8 mouse cellular contexts compared by ENCODE assay signal in the genomic region with DNA sequence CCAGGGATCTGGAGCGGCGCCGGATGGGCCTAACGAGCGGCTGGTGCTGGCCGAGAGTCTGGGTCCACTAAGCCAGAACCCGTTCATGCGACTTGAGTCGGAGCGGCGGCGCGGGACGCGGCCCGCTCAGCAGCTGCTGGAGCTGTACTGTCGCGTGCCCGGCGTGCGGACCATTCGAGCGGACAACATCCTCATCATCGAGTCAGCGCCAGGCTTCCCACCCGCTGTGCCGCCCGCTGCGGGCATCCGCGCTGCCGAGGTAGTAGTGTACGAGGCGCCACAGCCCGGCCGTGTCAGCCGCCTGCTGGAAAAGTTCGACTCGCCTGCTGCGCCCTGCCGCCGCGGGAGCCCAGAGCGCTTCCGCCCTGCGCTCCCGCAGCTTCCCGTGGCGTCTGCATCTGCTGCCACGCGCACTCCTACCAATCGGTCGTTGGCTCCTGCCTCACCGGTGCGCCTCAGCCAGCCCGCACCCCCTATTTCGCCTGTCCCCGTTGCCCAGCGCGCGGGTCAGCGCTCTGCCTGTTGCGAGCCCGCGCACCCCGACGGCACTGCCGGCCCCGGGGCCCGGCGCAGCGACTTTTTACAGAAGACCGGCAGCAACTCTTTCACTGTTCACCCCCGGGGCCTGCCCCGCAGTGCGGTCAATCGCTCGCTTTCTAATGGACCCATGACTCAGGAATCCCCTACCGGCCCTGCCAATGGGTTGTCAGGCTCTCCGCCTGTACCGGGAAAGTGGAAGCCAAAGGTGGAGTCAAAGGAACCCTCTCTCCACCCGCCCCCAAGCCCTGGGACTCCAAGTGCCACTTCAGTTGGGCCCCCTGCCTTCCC. TPM values are rescaled to one million over a fixed set of nuclear protein-coding genes. Genes with fewer than 3 reads are reported as not detected.
DNase-seq lines count a peak whose midpoint lies in the region; ATAC-seq lines count a peak whose summit lies in the region.

No protein-coding gene starts in this region.

- peak overlapping the region; percentile 86 for H3K4me3 ChIP-seq in heart, embryonic 13.5 days
- H3K4me3 ChIP-seq in limb, embryonic 11.5 days (ENCODE audit: low read depth, low read length) = peak overlapping the region; percentile 74
- H3K4me3 ChIP-seq in midbrain, embryonic 15.5 days = peak overlapping the region; percentile 81

- 0 out of 2 replicates have a peak, but pooled peaks cover 1% of the 10 kb centered on the region for H3K36me3 ChIP-seq in heart, embryonic 13.5 days
- no peaks in the 10 kb centered on the region for H3K36me3 ChIP-seq in limb, embryonic 11.5 days (ENCODE audit: control insufficient read depth, insufficient read depth, low read length)
- no peaks in the 10 kb centered on the region for H3K36me3 ChIP-seq in midbrain, embryonic 15.5 days (replicated peaks)

- under 1% methylated on average over 82 of the region's 82 CpGs for WGBS in heart, embryonic 13.5 days
- under 1% methylated on average over 77 of the region's 82 CpGs for WGBS in limb, embryonic 11.5 days
- WGBS in midbrain, embryonic 15.5 days = under 1% methylated on average over 81 of the region's 82 CpGs

- peak; percentile 36 for DNase-seq in urinary bladder, adult 2 months (ENCODE audit: low spot score)
- DNase-seq in urinary bladder, postnatal 36 days (ENCODE audit: low spot score in 2 of 2) = no peak
- peak; percentile 71 to 82 for DNase-seq in cerebellum, adult 18-20 months
- peak; percentile 63 for DNase-seq in limb, embryonic 11.5 days (ENCODE audit: low spot score)
- peak; percentile 74 for DNase-seq in thymus, postnatal 14 days
- DNase-seq in adipocyte (ENCODE audit: low spot score) = no peak

- peak overlapping the region; percentile 100 for H3K4me2 ChIP-seq in heart, embryonic 13.5 days
- peak overlapping the region; percentile 99 for H3K4me2 ChIP-seq in limb, embryonic 11.5 days (ENCODE audit: low read depth, severe bottlenecking)
- peak overlapping the region; percentile 99 for H3K4me2 ChIP-seq in midbrain, embryonic 15.5 days

- peak; percentile 1; the same call in 1 of the 2 replicates for ATAC-seq in heart, embryonic 13.5 days (ENCODE audit: extremely low read depth, insufficient number of reproducible peaks, low FRiP score, low TSS enrichment)
- peak; percentile 29; the same call in 1 of the 2 replicates for ATAC-seq in limb, embryonic 11.5 days (ENCODE audit: insufficient number of reproducible peaks, low FRiP score, low TSS enrichment, low read depth)
- ATAC-seq in midbrain, embryonic 15.5 days (replicated peaks) = peak; percentile 13

- no peaks in the 10 kb centered on the region for H3K9me3 ChIP-seq in heart, embryonic 13.5 days
- no peaks in the 10 kb centered on the region for H3K9me3 ChIP-seq in limb, embryonic 11.5 days (ENCODE audit: control insufficient read depth, low read length)
- H3K9me3 ChIP-seq in midbrain, embryonic 15.5 days = no peaks in the 10 kb centered on the region

- peaks cover 19% of the 10 kb centered on the region for H3K27me3 ChIP-seq in heart, embryonic 13.5 days (replicated peaks)
- H3K27me3 ChIP-seq in limb, embryonic 11.5 days (ENCODE audit: control insufficient read depth, insufficient read depth, low read length) = peaks cover 19% of the 10 kb centered on the region
- H3K27me3 ChIP-seq in midbrain, embryonic 15.5 days (replicated peaks) = peaks cover 8% of the 10 kb centered on the region; the same call in 1 of the 2 replicates

- peaks cover 52% of the 10 kb centered on the region for H3K4me1 ChIP-seq in heart, embryonic 13.5 days
- peaks cover 9% of the 10 kb centered on the region for H3K4me1 ChIP-seq in limb, embryonic 11.5 days (ENCODE audit: control insufficient read depth, insufficient read depth, low read length)
- peaks cover 56% of the 10 kb centered on the region for H3K4me1 ChIP-seq in midbrain, embryonic 15.5 days

- no peak overlapping the region for H3K27ac ChIP-seq in heart, embryonic 13.5 days (replicated peaks)
- no peak overlapping the region for H3K27ac ChIP-seq in limb, embryonic 11.5 days (replicated peaks; ENCODE audit: low read depth, low read length)
- peak overlapping the region; percentile 80 for H3K27ac ChIP-seq in midbrain, embryonic 15.5 days

- H3K9ac ChIP-seq in heart, embryonic 13.5 days = peak overlapping the region; percentile 86
- peak overlapping the region; percentile 58 for H3K9ac ChIP-seq in limb, embryonic 11.5 days (ENCODE audit: low read length)
- peak overlapping the region; percentile 71 for H3K9ac ChIP-seq in midbrain, embryonic 15.5 days

RNA-seq across cellular contexts. Expression of gene Tprn, which starts 0.6 kb away (rescaled TPM):
- polyA plus RNA-seq in urinary bladder, adult 2 months (2012; rRNA removed) = 8.0 and 13.6 TPM in 2 replicates
- polyA plus RNA-seq in heart, embryonic 13.5 days (2015; fragmentation: Nextera tagmentation; extraction: Ambion mirVana) = 3.5 and 4.3 TPM in 2 replicates
- polyA plus RNA-seq in limb, embryonic 11.5 days (2014; fragmentation: Nextera tagmentation; extraction: Ambion mirVana) = 5.6 and 5.7 TPM in 2 replicates
- polyA plus RNA-seq in midbrain, embryonic 15.5 days (2015; fragmentation: Nextera tagmentation; extraction: Ambion mirVana) = 16.7 and 16.9 TPM in 2 replicates

RNA-seq across cellular contexts. Expression of gene Tmem203, which starts 7.8 kb away (rescaled TPM):
- 30.7 and 34.2 TPM in 2 replicates for polyA plus RNA-seq in urinary bladder, adult 2 months (2012; rRNA removed)
- 15.5 and 15.9 TPM in 2 replicates for polyA plus RNA-seq in heart, embryonic 13.5 days (2015; fragmentation: Nextera tagmentation; extraction: Ambion mirVana)
- polyA plus RNA-seq in limb, embryonic 11.5 days (2014; fragmentation: Nextera tagmentation; extraction: Ambion mirVana) = 11.1 and 14.6 TPM in 2 replicates
- 13.8 and 15.4 TPM in 2 replicates for polyA plus RNA-seq in midbrain, embryonic 15.5 days (2015; fragmentation: Nextera tagmentation; extraction: Ambion mirVana)

RNA-seq across cellular contexts. Expression of gene Ssna1, which starts 9.2 kb away (rescaled TPM):
- polyA plus RNA-seq in urinary bladder, adult 2 months (2012; rRNA removed) = 58.8 and 84.8 TPM in 2 replicates
- 144 and 158 TPM in 2 replicates for polyA plus RNA-seq in heart, embryonic 13.5 days (2015; fragmentation: Nextera tagmentation; extraction: Ambion mirVana)
- polyA plus RNA-seq in limb, embryonic 11.5 days (2014; fragmentation: Nextera tagmentation; extraction: Ambion mirVana) = 237 and 242 TPM in 2 replicates
- polyA plus RNA-seq in midbrain, embryonic 15.5 days (2015; fragmentation: Nextera tagmentation; extraction: Ambion mirVana) = 186 and 197 TPM in 2 replicates

RNA-seq across cellular contexts. Expression of gene Anapc2, which starts 9.3 kb away (rescaled TPM):
- 84.5 and 88.3 TPM in 2 replicates for polyA plus RNA-seq in urinary bladder, adult 2 months (2012; rRNA removed)
- 77.3 and 82.5 TPM in 2 replicates for polyA plus RNA-seq in heart, embryonic 13.5 days (2015; fragmentation: Nextera tagmentation; extraction: Ambion mirVana)
- polyA plus RNA-seq in limb, embryonic 11.5 days (2014; fragmentation: Nextera tagmentation; extraction: Ambion mirVana) = 118 and 120 TPM in 2 replicates
- polyA plus RNA-seq in midbrain, embryonic 15.5 days (2015; fragmentation: Nextera tagmentation; extraction: Ambion mirVana) = 153 and 157 TPM in 2 replicates

RNA-seq across cellular contexts. Expression of gene AL732309.1, which starts 16.3 kb away (rescaled TPM):
- 21.0 and 23.8 TPM in 2 replicates for polyA plus RNA-seq in urinary bladder, adult 2 months (2012; rRNA removed)
- 2.1 and 2.9 TPM in 2 replicates for polyA plus RNA-seq in heart, embryonic 13.5 days (2015; fragmentation: Nextera tagmentation; extraction: Ambion mirVana)
- 4.0 and 6.6 TPM in 2 replicates for polyA plus RNA-seq in limb, embryonic 11.5 days (2014; fragmentation: Nextera tagmentation; extraction: Ambion mirVana)
- 6.2 and 8.4 TPM in 2 replicates for polyA plus RNA-seq in midbrain, embryonic 15.5 days (2015; fragmentation: Nextera tagmentation; extraction: Ambion mirVana)

Comparison
In these comparisons a context has a peak if more than half of its experiments do, and no peak if none do; other contexts are left out.
1. DNase-seq: peak in urinary bladder, adult 2 months (single experiment), cerebellum, adult 18-20 months (2 of 2), limb, embryonic 11.5 days (single experiment) and thymus, postnatal 14 days (single experiment); none in urinary bladder, postnatal 36 days (0 of 2) and adipocyte (single experiment).
2. Peak in every context shown above with its lines, with median percentiles within 50 percentile points of each other: ATAC-seq, H3K4me2 ChIP-seq, H3K4me3 ChIP-seq and H3K9ac ChIP-seq.